Mouse (Mus musculus): ENCODE data around the gene Alk. TPM values are rescaled to one million over a fixed set of nuclear protein-coding genes. Genes with fewer than 3 reads are reported as not detected.

Alk gene
- total RNA-seq, 2 experiments from 2014 or later, result not detected

- Histone ChIP-seq H3K4me3 (no peak overlapping the region), H3K27ac (no peak overlapping the region)
- intact Hi-C loops (cut with DNase I), result no loop called here
- no peak for TF ChIP-seq CTCF (IDR thresholded peaks at IDR 0.05)
- no peak for DNase-seq
These were observed 484.1 kb downstream of the Alk start for GRCm38 (mm10) chr17:72120278-72120677.

- no peak overlapping the region for H3K4me3 ChIP-seq
- intact Hi-C loops (cut with DNase I), result no loop called here
- TF ChIP-seq CTCF (IDR thresholded peaks at IDR 0.05), result no peak
- DNase-seq, result no peak
- no peak overlapping the region for H3K27ac ChIP-seq
These were observed 486.1 kb downstream of the Alk start for GRCm38 (mm10) chr17:72118376-72118775.

GRCm38 (mm10) chr17:72115271-72115944, 489.0 kb downstream of the Alk start:
- intact Hi-C loops (cut with DNase I), result no loop called here
- no peak for TF ChIP-seq CTCF (IDR thresholded peaks at IDR 0.05)

GRCm38 (mm10) chr17:72112004-72112403, 492.4 kb downstream of the Alk start:
- TF ChIP-seq CTCF (IDR thresholded peaks at IDR 0.05), result no peak
- DNase-seq, result no peak
- intact Hi-C loops (cut with DNase I), result no loop called here

More at GRCm38 (mm10) chr17:72115271-72115944, 489.0 kb downstream of the Alk start:
- no peak overlapping the region for H3K27ac ChIP-seq
- no peak for DNase-seq
- H3K4me3 ChIP-seq, result no peak overlapping the region

GRCm38 (mm10) chr17:72111528-72111927, 492.9 kb downstream of the Alk start:
- intact Hi-C loops (cut with DNase I), result no loop called here
- DNase-seq, result no peak
- Histone ChIP-seq H3K4me3 (no peak overlapping the region), H3K27ac (no peak overlapping the region)
- TF ChIP-seq CTCF (IDR thresholded peaks at IDR 0.05), result no peak

More at GRCm38 (mm10) chr17:72112004-72112403, 492.4 kb downstream of the Alk start:
- H3K27ac ChIP-seq, result no peak overlapping the region
- H3K4me3 ChIP-seq, result no peak overlapping the region

GRCm38 (mm10) chr17:72087261-72087703, 517.1 kb downstream of the Alk start:
- no peak for DNase-seq
- H3K4me3 ChIP-seq, result no peak overlapping the region
- no peak overlapping the region for H3K27ac ChIP-seq
- TF ChIP-seq CTCF (IDR thresholded peaks at IDR 0.05), result no peak
- intact Hi-C loops (cut with DNase I), result no loop called here

GRCm38 (mm10) chr17:72081396-72081795, 523.0 kb downstream of the Alk start:
- DNase-seq, result no peak
- H3K27ac ChIP-seq, result no peak overlapping the region
- intact Hi-C loops (cut with DNase I), result no loop called here
- no peak overlapping the region for H3K4me3 ChIP-seq
- TF ChIP-seq CTCF (IDR thresholded peaks at IDR 0.05), result no peak

GRCm38 (mm10) chr17:72076306-72076921, 528.0 kb downstream of the Alk start:
- no peak for TF ChIP-seq CTCF (IDR thresholded peaks at IDR 0.05)
- intact Hi-C loops (cut with DNase I), result no loop called here
- H3K4me3 ChIP-seq, result no peak overlapping the region
- H3K27ac ChIP-seq, result no peak overlapping the region
- no peak for DNase-seq

- Histone ChIP-seq H3K4me3 (no peak overlapping the region), H3K27ac (no peak overlapping the region)
- DNase-seq, result no peak
- intact Hi-C loops (cut with DNase I), result no loop called here
- no peak for TF ChIP-seq CTCF (IDR thresholded peaks at IDR 0.05)
These were observed 532.6 kb downstream of the Alk start for GRCm38 (mm10) chr17:72071871-72072270.

- Histone ChIP-seq H3K4me3 (no peak overlapping the region), H3K27ac (no peak overlapping the region)
- no peak for TF ChIP-seq CTCF (IDR thresholded peaks at IDR 0.05)
- no peak for DNase-seq
- intact Hi-C loops (cut with DNase I), result no loop called here
These were observed 536.3 kb downstream of the Alk start for GRCm38 (mm10) chr17:72068176-72068575.

GRCm38 (mm10) chr17:72062978-72063377, 541.4 kb downstream of the Alk start:
- Histone ChIP-seq H3K27ac (no peak overlapping the region), H3K4me3 (no peak overlapping the region)
- intact Hi-C loops (cut with DNase I), result no loop called here
- no peak for TF ChIP-seq CTCF (IDR thresholded peaks at IDR 0.05)
- no peak for DNase-seq

- H3K27ac ChIP-seq, result no peak overlapping the region
- no peak for DNase-seq
- intact Hi-C loops (cut with DNase I), result no loop called here
- H3K4me3 ChIP-seq, result no peak overlapping the region
- TF ChIP-seq CTCF (IDR thresholded peaks at IDR 0.05), result no peak
These were observed 545.1 kb downstream of the Alk start for GRCm38 (mm10) chr17:72059312-72059711.

GRCm38 (mm10) chr17:72045671-72046070, 558.8 kb downstream of the Alk start:
- intact Hi-C loops (cut with DNase I), result no loop called here
- no peak overlapping the region for H3K27ac ChIP-seq
- TF ChIP-seq CTCF (IDR thresholded peaks at IDR 0.05), result no peak
- no peak overlapping the region for H3K4me3 ChIP-seq
- DNase-seq, result no peak

Data from gastrocnemius, adult 2 months (tissue).